Mouse (Mus musculus) kidney, postnatal 0 days (tissue): ENCODE data around the gene Gabpb1. TPM values are rescaled to one million over a fixed set of nuclear protein-coding genes. Genes with fewer than 3 reads are reported as not detected.
A peak's percentile ranks its signal among the peaks of the same experiment; 100 is the strongest.

Experiments
- ATAC-seq: fragments of 200-750 bp; cut with Nextera tagmentation; replicated peaks from 2 replicates; pipeline ENCODE4 v1.8.0; 2017; ENCODE audit warnings: low read depth, moderate number of reproducible peaks, moderate TSS enrichment, moderate library complexity; ENCODE audit not compliant: low FRiP score
- DNase-seq: peaks from one replicate; pipeline ENCODE4 v3.0.0-alpha.2; 2016; ENCODE audit warnings: low spot score
- H3K27ac ChIP-seq: fragments of 300-500 bp; sonication (generic); 2 replicates; pipeline ENCODE4 v1.5.1; 2014; ENCODE audit warnings: mild to moderate bottlenecking
- H3K27me3 ChIP-seq: fragments of 300-500 bp; sonication (generic); 2 replicates; pipeline ENCODE4 v1.6.1; 2014; ENCODE audit warnings: low read length, mixed read lengths; ENCODE audit not compliant: insufficient read depth
- H3K36me3 ChIP-seq: fragments of 300-500 bp; sonication (generic); 2 replicates; pipeline ENCODE4 v1.6.1; 2014; ENCODE audit warnings: low read length, mixed read lengths; ENCODE audit not compliant: insufficient read depth
- H3K4me1 ChIP-seq: fragments of 300-500 bp; sonication (generic); replicated peaks from 2 replicates; pipeline ENCODE4 v1.6.1; 2014; ENCODE audit warnings: antibody characterized with exemption, low read length, mixed read lengths; ENCODE audit not compliant: insufficient read depth
- H3K4me2 ChIP-seq: fragments of 300-500 bp; sonication (generic); 2 replicates; pipeline ENCODE4 v1.6.1; 2014; ENCODE audit warnings: mild to moderate bottlenecking, low read length, moderate library complexity, mixed read lengths
- H3K4me3 ChIP-seq: fragments of 300-500 bp; sonication (generic); replicated peaks from 2 replicates; pipeline ENCODE4 v1.5.1; 2014; ENCODE audit warnings: low read depth, low read length
- H3K9ac ChIP-seq: fragments of 300-500 bp; sonication (generic); 2 replicates; pipeline ENCODE4 v1.6.1; 2014; ENCODE audit warnings: low read depth, low read length
- H3K9me3 ChIP-seq: fragments of 300-500 bp; sonication (generic); replicated peaks from 2 replicates; pipeline ENCODE4 v1.6.1; 2016; ENCODE audit warnings: low read length, inconsistent platforms, mixed read lengths
- CTCF ChIP-seq: IDR thresholded peaks from 2 replicates; pipeline ENCODE4 v1.5.1; 2016; ENCODE audit warnings: antibody characterized with exemption, low read depth, mild to moderate bottlenecking, moderate library complexity
- whole genome bisulfite sequencing: fragments of 180-500 bp; shearing (Covaris S2); extraction: QIAGEN DNeasy Blood & Tissue Kit; methylation state at CpG from one replicate; pipeline ENCODE4 v1.1.7; 2014; 5-methylcytosine and 5-hydroxymethylcytosine counted together
- polyA plus RNA-seq: library from polyadenylated mRNA; unstranded; fragments of >200 nt; fragmentation: Nextera tagmentation; extraction: Ambion mirVana; gene quantifications from 2 replicates; pipeline ENCODE4 v1.2.1, GENCODE M21; 2015

The Gabpb1 gene
- polyA plus RNA-seq, 1 experiment from 2014 or later, result 36.7 TPM

DNA sequence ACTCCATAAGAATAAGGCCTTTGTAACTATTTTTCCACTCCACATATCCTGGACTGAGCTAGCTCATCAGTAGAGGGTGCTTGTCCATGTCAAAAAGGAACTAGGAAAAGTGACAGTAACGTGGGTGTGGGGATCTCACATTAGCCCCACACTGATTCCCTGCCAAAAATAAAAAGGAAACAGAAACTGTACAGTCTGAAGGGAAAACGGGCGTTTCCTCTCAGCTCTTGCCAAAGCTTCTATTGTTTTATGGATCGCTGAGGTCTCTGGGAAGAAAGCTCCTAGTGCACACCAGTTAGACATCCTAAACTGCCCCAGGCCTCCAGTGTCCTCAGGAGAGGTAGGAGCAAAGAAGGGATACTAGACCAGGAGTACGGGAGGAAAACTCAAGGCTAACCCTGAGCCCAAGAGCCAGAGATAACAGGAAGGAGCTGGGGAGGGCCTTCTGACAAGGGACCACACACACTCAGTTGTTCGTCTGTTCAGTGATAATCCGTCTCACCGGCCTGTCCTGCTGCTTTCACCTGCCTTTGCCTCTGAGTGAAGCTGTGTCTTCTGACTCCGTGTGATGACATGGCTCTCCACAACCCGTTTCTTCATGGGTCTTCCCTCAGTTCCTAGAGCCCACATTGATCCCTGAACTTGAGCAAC, 68.5 kb downstream of the Gabpb1 start:
- no peak overlapping the region for H3K9ac ChIP-seq
- H3K4me3 ChIP-seq, result no peak overlapping the region
- WGBS, result 60% methylated on average over 10 of the region's 10 CpGs
- H3K4me2 ChIP-seq, result no peak overlapping the region
- no peaks in the 10 kb centered on the region for H3K36me3 ChIP-seq
- no peak overlapping the region for H3K27ac ChIP-seq
- no peaks in the 10 kb centered on the region for H3K27me3 ChIP-seq
- no peak for TF ChIP-seq CTCF
- H3K4me1 ChIP-seq, result no peaks in the 10 kb centered on the region; the same call in 1 of the 2 replicates
- no peaks in the 10 kb centered on the region for H3K9me3 ChIP-seq
- peak; percentile 42 for DNase-seq
- no peak for ATAC-seq

GRCm38 (mm10) chr2:126606688-126607062, 69.5 kb downstream of the Gabpb1 start:
- H3K27ac ChIP-seq, result no peak overlapping the region
- DNase-seq (no peak), ATAC-seq (no peak)
- no peak overlapping the region for H3K9ac ChIP-seq
- no peaks in the 10 kb centered on the region; the same call in 1 of the 2 replicates for H3K4me1 ChIP-seq
- H3K9me3 ChIP-seq, result no peaks in the 10 kb centered on the region
- H3K36me3 ChIP-seq, result no peaks in the 10 kb centered on the region
- no peak overlapping the region for H3K4me3 ChIP-seq
- H3K4me2 ChIP-seq, result no peak overlapping the region
- no peaks in the 10 kb centered on the region for H3K27me3 ChIP-seq
- no peak for TF ChIP-seq CTCF
- 61% methylated on average over 4 of the region's 4 CpGs for WGBS

GRCm38 (mm10) chr2:126606061-126606687, 70.0 kb downstream of the Gabpb1 start:
- Histone ChIP-seq H3K27me3 (no peaks in the 10 kb centered on the region), H3K36me3 (no peaks in the 10 kb centered on the region), H3K4me1 (no peaks in the 10 kb centered on the region; the same call in 1 of the 2 replicates), H3K4me2 (no peak overlapping the region), H3K9ac (no peak overlapping the region), H3K9me3 (no peaks in the 10 kb centered on the region), H3K27ac (no peak overlapping the region), H3K4me3 (no peak overlapping the region)
- no peak for DNase-seq
- no peak for ATAC-seq
- TF ChIP-seq CTCF, result no peak
- WGBS, result 84% methylated on average over 15 of the region's 15 CpGs

GRCm38 (mm10) chr2:126601918-126602600, 74.1 kb downstream of the Gabpb1 start:
- no peak for TF ChIP-seq CTCF
- ATAC-seq (no peak), DNase-seq (no peak)
- H3K27me3 ChIP-seq, result no peaks in the 10 kb centered on the region
- 0 out of 2 replicates have a peak, but pooled peaks cover 2% of the 10 kb centered on the region for H3K4me1 ChIP-seq
- H3K27ac ChIP-seq, result no peak overlapping the region
- H3K4me3 ChIP-seq, result no peak overlapping the region
- no peak overlapping the region for H3K9ac ChIP-seq
- no peak overlapping the region for H3K4me2 ChIP-seq
- WGBS, result 84% methylated on average over 14 of the region's 14 CpGs
- no peaks in the 10 kb centered on the region for H3K36me3 ChIP-seq
- no peaks in the 10 kb centered on the region for H3K9me3 ChIP-seq

- Histone ChIP-seq H3K4me2 (no peak overlapping the region), H3K27me3 (no peaks in the 10 kb centered on the region), H3K9me3 (no peaks in the 10 kb centered on the region), H3K4me1 (0 out of 2 replicates have a peak, but pooled peaks cover 4% of the 10 kb centered on the region), H3K36me3 (no peaks in the 10 kb centered on the region), H3K9ac (no peak overlapping the region), H3K27ac (no peak overlapping the region), H3K4me3 (no peak overlapping the region)
- DNase-seq (no peak), ATAC-seq (no peak)
- no peak for TF ChIP-seq CTCF
- 80% methylated on average over 14 of the region's 14 CpGs for WGBS
These were observed 75.6 kb downstream of the Gabpb1 start for GRCm38 (mm10) chr2:126600533-126600932.

- peak; percentile 83 for DNase-seq
- no peaks in the 10 kb centered on the region for H3K36me3 ChIP-seq
- no peaks in the 10 kb centered on the region for H3K27me3 ChIP-seq
- no peak overlapping the region for H3K4me3 ChIP-seq
- H3K9me3 ChIP-seq, result no peaks in the 10 kb centered on the region
- TF ChIP-seq CTCF, result peak; percentile 75
- no peak overlapping the region for H3K27ac ChIP-seq
- H3K4me2 ChIP-seq, result no peak overlapping the region
- H3K9ac ChIP-seq, result no peak overlapping the region
- 12% methylated on average over 3 of the region's 3 CpGs for WGBS
- peak; percentile 38; the same call in 1 of the 2 replicates for ATAC-seq
- H3K4me1 ChIP-seq, result peaks cover 4% of the 10 kb centered on the region; the same call in 1 of the 2 replicates
These were observed 77.1 kb downstream of the Gabpb1 start for GRCm38 (mm10) chr2:126599005-126599404.
